Mouse (Mus musculus) macrophage (primary cell): ENCODE data around the gene Pth2. TPM values are rescaled to one million over a fixed set of nuclear protein-coding genes. Genes with fewer than 3 reads are reported as not detected.
"Not testable (repeated sequence)": the region's sequence is repeated elsewhere in the genome, so short reads cannot be mapped to it uniquely, and the experiment has no call there.

Source experiments
- H3K27ac ChIP-seq: fragments of 350-480 bp; formaldehyde crosslinking; 2 replicates; pipeline ENCODE4 v1.9.0; 2021
- H3K36me3 ChIP-seq: fragments of 350-480 bp; formaldehyde crosslinking; 2 replicates; pipeline ENCODE4 v1.9.0; 2021; ENCODE audit errors: inconsistent target
- H3K4me3 ChIP-seq: fragments of 350-480 bp; formaldehyde crosslinking; 2 replicates; pipeline ENCODE4 v1.9.0; 2021; ENCODE audit errors: inconsistent target
- H3K79me2 ChIP-seq: fragments of 350-480 bp; formaldehyde crosslinking; 2 replicates; pipeline ENCODE4 v1.9.0; 2021; ENCODE audit errors: inconsistent target
- WGBS: methylation state at CpG from one replicate; pipeline ENCODE4 v1.1.7; 2026; ENCODE audit warnings: inconsistent platforms; ENCODE audit not compliant: missing documents; 5-methylcytosine and 5-hydroxymethylcytosine counted together
- polyA plus RNA-seq: library from polyadenylated mRNA; stranded (reverse); fragments of 250-400 nt; gene quantifications from 3 replicates; pipeline ENCODE4 v1.2.4, GENCODE M21; 2018; ENCODE audit warnings: inconsistent platforms

Pth2 gene
- polyA plus RNA-seq, 1 experiment from 2014 or later: not detected

DNA sequence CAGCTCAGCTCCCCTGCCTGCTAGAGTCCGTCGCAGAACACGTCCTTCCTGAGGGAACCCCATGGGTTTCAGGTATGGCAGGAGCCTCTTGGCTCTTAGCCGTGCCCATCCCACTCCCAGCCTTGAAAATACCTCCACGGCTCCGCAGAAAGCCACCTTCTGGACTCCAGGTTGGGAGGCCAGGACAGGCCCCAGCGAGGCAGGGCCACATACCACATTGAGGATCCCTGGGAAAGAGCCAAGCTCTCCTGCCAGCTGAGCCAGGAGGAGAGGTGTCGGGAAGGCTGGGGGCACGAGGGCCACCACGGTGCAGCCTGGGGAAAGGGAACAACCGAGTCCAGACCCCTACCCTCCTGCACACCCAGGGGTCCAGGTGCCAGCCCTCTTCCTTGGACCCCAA is 33.5 kb upstream of the Pth2 start:
- Histone ChIP-seq H3K79me2 (peaks cover 5% of the 10 kb centered on the region; the same call in 1 of the 2 replicates), H3K36me3 (peaks cover 58% of the 10 kb centered on the region), H3K4me3 (no peak overlapping the region), H3K27ac (no peak overlapping the region)
- 97% methylated on average over 11 of the region's 11 CpGs for WGBS

- H3K36me3 ChIP-seq: peaks cover 51% of the 10 kb centered on the region
- WGBS: 94% methylated on average over 11 of the region's 11 CpGs
Measured at GRCm38 (mm10) chr7:45147899-45148298, 32.9 kb upstream of the Pth2 start.

DNA sequence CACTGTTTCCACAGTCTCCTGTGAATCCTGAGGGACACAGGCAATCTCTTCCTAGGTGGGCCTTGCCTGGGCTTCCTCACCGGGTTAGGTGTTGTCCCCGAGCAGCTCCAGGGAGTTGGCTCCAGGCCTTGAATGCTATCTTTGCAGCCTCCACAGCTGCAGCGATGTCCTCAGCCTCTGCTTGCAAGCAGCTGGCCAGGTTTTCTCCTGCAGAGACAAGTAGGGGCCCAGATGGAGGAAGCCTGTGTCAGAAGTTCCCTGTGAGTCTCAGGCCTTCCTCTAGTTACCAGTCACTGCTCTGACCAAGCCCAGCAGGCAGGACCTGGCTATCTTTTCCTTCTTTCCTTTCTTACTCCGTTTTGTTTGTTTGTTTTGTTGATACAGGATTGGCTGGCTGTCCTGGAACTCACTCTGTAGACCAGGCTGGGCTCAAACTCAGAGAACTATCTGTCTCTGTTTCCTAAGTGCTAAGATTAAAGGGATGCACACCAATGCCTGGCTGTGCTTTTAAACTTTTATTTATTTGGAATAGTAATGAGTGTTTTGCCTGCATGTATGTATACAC is 32.2 kb upstream of the Pth2 start:
- H3K36me3 ChIP-seq: peaks cover 44% of the 10 kb centered on the region
- 84% methylated on average over 4 of the region's 4 CpGs for WGBS
- H3K27ac ChIP-seq: no peak overlapping the region
- no peak overlapping the region for H3K4me3 ChIP-seq
- H3K79me2 ChIP-seq: peaks cover 5% of the 10 kb centered on the region; the same call in 1 of the 2 replicates

More at GRCm38 (mm10) chr7:45147899-45148298, 32.9 kb upstream of the Pth2 start:
- peaks cover 5% of the 10 kb centered on the region; the same call in 1 of the 2 replicates for H3K79me2 ChIP-seq
- H3K4me3 ChIP-seq: no peak overlapping the region
- H3K27ac ChIP-seq: no peak overlapping the region

- Histone ChIP-seq H3K4me3 (no peak overlapping the region), H3K79me2 (peaks cover 5% of the 10 kb centered on the region; the same call in 1 of the 2 replicates), H3K27ac (no peak overlapping the region), H3K36me3 (peaks cover 35% of the 10 kb centered on the region)
- WGBS: 87% methylated on average over 6 of the region's 6 CpGs
Measured at GRCm38 (mm10) chr7:45149545-45149944, 31.2 kb upstream of the Pth2 start.

DNA sequence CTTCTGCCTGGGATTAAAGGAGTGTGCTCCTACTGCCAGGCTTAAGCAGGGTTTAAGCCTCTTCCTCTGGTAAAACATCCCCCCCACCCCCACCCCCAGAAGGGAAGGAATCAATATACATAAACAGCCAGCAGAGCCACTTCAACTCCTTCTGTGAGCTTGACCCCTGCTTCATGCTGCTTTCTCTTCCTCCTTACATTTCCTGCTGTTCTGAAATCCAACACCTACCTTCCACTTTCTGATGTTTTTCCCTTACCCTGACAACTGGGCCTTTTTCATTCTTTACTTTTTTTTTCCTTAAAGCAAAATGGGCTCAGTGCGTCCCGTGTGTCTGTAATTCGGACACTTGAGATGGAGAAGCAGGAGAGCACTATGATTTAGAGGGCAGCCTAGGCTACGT is 30.5 kb upstream of the Pth2 start:
- WGBS: 59% methylated on average over 4 of the region's 4 CpGs
- peaks cover 29% of the 10 kb centered on the region for H3K36me3 ChIP-seq
- no peak overlapping the region for H3K27ac ChIP-seq
- no peak overlapping the region for H3K4me3 ChIP-seq
- peaks cover 5% of the 10 kb centered on the region; the same call in 1 of the 2 replicates for H3K79me2 ChIP-seq

DNA sequence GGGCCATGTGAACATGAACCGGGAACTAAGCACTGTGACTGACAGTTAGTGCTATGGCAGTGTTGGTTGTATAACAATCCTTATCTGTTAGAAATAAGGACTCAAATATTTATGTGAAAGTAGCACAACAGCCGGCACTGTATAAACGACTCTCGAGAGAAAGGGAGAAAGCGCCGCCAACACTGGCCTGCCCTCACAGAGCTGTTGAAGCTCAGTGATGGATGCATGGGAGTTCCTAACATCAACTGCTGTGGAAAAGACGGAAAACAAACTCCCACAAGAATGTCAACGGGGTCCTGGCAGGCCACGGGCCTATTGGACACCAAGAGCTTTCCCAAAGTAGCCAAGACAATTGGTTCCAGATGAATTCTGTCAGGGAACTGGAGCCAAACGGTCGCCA is 29.5 kb upstream of the Pth2 start:
- peaks cover 5% of the 10 kb centered on the region; the same call in 1 of the 2 replicates for H3K79me2 ChIP-seq
- H3K27ac ChIP-seq: no peak overlapping the region
- WGBS: 85% methylated on average over 11 of the region's 11 CpGs
- H3K4me3 ChIP-seq: no peak overlapping the region
- H3K36me3 ChIP-seq: peaks cover 19% of the 10 kb centered on the region; the same call in 1 of the 2 replicates

DNA sequence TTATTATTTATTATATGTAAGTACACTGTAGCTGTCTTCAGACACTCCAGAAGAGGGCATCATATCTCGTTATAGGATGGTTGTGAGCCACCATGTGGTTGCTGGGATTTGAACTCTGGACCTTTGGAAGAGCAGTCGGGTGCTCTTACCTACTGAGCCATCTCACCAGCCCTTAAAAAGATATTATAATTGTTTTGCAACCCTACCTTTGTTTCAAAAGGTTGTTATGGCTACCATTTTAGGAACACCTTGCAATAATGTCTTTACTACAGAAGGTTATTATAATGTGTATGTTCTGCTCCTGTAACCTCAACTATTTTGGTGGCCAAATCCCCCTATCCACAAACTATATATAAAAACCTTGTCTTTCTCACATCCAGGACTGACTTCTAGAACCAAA is 27.7 kb upstream of the Pth2 start:
- H3K4me3 ChIP-seq: peak overlapping the region; percentile 88; the same call in 1 of the 2 replicates
- WGBS: 95% methylated on average over 2 of the region's 2 CpGs
- H3K27ac ChIP-seq: not testable (repeated sequence)

GRCm38 (mm10) chr7:45153586-45153985 is 27.2 kb upstream of the Pth2 start:
- H3K79me2 ChIP-seq: peaks cover 5% of the 10 kb centered on the region; the same call in 1 of the 2 replicates
- peaks cover 6% of the 10 kb centered on the region; the same call in 1 of the 2 replicates for H3K36me3 ChIP-seq
- 3% methylated on average over 5 of the region's 5 CpGs for WGBS
- peak overlapping the region; percentile 88 for H3K4me3 ChIP-seq
- peak overlapping the region; percentile 95 for H3K27ac ChIP-seq

More for the DNA sequence above, 27.7 kb upstream of the Pth2 start:
- not testable (repeated sequence) for H3K79me2 ChIP-seq, H3K36me3 ChIP-seq

GRCm38 (mm10) chr7:45154096-45154992 is 26.5 kb upstream of the Pth2 start, which contains the start of the genes Pih1d1 and Aldh16a1:
Gene Pih1d1 (plus strand): TSS chr7:45154303.
Gene Aldh16a1 (minus strand): TSS chr7:45154584.
- 3% methylated on average over 69 of the region's 69 CpGs for WGBS

GRCm38 (mm10) chr7:45154993-45155514 is 25.7 kb upstream of the Pth2 start:
- peaks cover 15% of the 10 kb centered on the region; the same call in 1 of the 2 replicates for H3K36me3 ChIP-seq
- 89% methylated on average over 12 of the region's 12 CpGs for WGBS
- H3K4me3 ChIP-seq: peak overlapping the region; percentile 88
- H3K79me2 ChIP-seq: peaks cover 5% of the 10 kb centered on the region; the same call in 1 of the 2 replicates
- peak overlapping the region; percentile 95 for H3K27ac ChIP-seq

More at GRCm38 (mm10) chr7:45154096-45154992, 26.5 kb upstream of the Pth2 start, which contains the start of the genes Pih1d1 and Aldh16a1:
- Histone ChIP-seq H3K27ac (peak within 1 kb of the TSS; percentile 95), H3K79me2 (peaks cover 5% of the 10 kb centered on the region; the same call in 1 of the 2 replicates), H3K4me3 (peak within 1 kb of the TSS; percentile 88), H3K36me3 (peaks cover 8% of the 10 kb centered on the region; the same call in 1 of the 2 replicates)

DNA sequence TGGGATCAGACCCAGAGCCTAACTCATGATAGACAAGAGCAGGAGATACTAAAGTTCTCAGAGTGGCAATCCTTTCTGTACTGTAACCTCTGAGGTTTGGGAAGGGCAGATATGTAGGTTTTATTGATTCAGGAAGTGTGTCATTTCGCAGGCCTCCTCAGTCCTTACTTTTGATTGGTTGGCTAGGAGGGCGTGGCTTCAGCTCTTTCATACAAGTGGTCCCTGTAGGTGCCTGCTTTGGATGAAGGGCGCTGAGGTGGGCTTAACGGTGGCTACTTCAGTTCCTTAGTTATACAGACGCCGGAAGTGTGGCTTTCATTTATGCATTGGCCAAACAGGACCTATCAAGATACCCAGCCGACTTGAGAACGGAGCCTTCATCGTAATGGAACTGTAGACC is 25.2 kb upstream of the Pth2 start:
- Histone ChIP-seq H3K4me3 (no peak overlapping the region), H3K36me3 (peaks cover 16% of the 10 kb centered on the region; the same call in 1 of the 2 replicates), H3K79me2 (peaks cover 5% of the 10 kb centered on the region; the same call in 1 of the 2 replicates), H3K27ac (no peak overlapping the region)
- 88% methylated on average over 9 of the region's 9 CpGs for WGBS

- Histone ChIP-seq H3K27ac (no peak overlapping the region), H3K4me3 (no peak overlapping the region), H3K36me3 (peaks cover 16% of the 10 kb centered on the region; the same call in 1 of the 2 replicates), H3K79me2 (peaks cover 5% of the 10 kb centered on the region; the same call in 1 of the 2 replicates)
- 93% methylated on average over 15 of the region's 15 CpGs for WGBS
Measured at GRCm38 (mm10) chr7:45156206-45156605, 24.6 kb upstream of the Pth2 start.

DNA sequence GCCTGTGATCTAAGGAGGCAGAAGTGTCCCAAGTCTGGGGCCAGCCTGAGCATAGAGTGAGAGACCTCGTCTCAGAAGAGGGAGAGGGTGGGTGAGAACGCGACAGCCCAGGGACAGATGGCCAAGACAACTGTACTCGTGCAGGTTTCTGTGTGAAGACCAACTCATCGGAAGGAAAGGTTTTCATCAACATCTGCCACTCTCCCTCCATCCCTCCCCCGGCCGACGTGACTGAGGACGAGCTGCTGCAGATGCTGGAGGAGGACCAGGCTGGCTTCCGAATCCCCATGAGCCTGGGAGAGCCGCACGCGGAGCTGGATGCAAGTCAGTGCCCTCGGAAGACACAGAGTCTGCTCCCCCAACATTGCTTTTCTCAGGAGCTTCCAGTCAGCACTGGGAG is 23.3 kb upstream of the Pth2 start:
- H3K4me3 ChIP-seq: no peak overlapping the region

GRCm38 (mm10) chr7:45158991-45159390 is 21.8 kb upstream of the Pth2 start:
- Histone ChIP-seq H3K79me2 (no peaks in the 10 kb centered on the region), H3K27ac (no peak overlapping the region), H3K4me3 (no peak overlapping the region), H3K36me3 (peaks cover 16% of the 10 kb centered on the region; the same call in 1 of the 2 replicates)
- WGBS: 100% methylated on average over 5 of the region's 6 CpGs

More for the DNA sequence above, 23.3 kb upstream of the Pth2 start:
- Histone ChIP-seq H3K36me3 (peaks cover 16% of the 10 kb centered on the region; the same call in 1 of the 2 replicates), H3K79me2 (no peaks in the 10 kb centered on the region), H3K27ac (no peak overlapping the region)
- 95% methylated on average over 14 of the region's 14 CpGs for WGBS
